Mouse (Mus musculus) activated CD4-positive, CD25-positive, alpha-beta regulatory T cell, adult 9 weeks (primary cell): ENCODE measurements around the gene Eif3d. TPM values are rescaled to one million over a fixed set of nuclear protein-coding genes. Genes with fewer than 3 reads are reported as not detected.

Experiments used
- polyA plus RNA-seq: library from polyadenylated mRNA; unstranded; fragments of 100-300 nt; shearing (Covaris generic); gene quantifications from one replicate; pipeline ENCODE4 v1.2.1, GENCODE M21; 2017

The Eif3d gene
- polyA plus RNA-seq = 221 TPM

GRCm38 (mm10) chr15:77970470-77971292 lies at the start of gene Eif3d:
Gene Eif3d, minus strand, starts transcription at chr15:77970813.

DNA sequence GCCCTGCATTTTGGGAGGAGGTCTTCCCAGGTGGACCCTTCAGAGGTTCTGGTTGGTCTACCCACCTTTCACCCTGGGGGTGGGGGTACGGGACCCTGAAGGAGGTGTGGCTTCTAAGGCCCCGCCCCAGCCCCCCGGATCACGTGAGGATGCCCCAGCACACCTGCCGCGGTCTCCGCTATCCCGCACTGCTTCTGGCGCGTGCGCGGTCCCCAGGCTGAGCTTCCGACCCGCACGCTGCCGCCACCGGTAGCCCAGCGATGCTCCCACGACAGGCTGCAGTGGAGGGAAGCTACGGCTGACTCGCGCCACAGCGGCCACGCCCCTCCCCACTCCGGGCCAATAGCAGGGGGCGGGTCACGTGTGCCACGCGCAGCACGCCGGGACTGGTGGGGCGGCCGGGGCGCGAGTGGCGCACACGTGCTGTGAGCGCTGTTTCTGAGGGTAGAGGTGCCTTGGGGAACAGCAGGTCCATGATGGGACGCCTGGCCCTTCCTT lies 14.2 kb downstream of the Eif3d start, which contains the start of gene Foxred2:
TSS of gene Foxred2 (minus strand) at position 319 of the 498 bp plus-strand sequence.

DNA sequence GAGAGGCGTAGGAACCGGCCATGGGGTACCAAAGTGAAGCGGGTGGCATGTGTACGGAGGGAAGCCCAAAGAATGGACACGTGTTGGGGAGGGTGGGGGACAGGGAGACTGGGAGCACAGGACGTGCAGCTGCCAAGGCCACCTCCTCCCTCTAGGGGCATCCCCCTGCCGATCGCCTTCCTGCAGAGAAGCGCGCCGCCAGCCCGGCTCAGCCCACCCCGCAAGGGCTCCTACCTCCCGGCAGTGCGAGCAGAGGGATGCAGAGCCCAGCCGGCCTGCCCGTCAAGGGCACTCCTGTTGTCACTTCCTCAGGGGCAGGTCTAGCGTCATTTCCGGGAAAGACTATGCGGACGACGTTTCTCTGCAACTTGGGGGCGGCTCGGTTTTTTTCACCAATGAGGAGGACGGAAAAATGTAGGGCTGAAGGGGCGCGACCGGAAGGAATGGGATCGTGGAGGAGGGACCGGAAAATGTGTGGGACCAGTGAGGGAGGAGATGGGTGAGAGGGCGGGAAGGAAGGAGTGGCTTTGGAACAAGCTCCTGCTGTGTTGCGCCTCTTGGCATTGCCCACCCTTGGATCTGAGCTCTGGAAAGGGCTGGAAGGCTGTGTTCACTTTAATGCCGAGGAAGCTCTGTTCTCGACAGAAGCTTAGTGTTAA lies 41.8 kb downstream of the Eif3d start, which contains the start of gene Txn2:
TSS of gene Txn2 (minus strand) at position 334 of the 659 bp plus-strand sequence.

Other genes starting within 250 kb of the Eif3d start
- gene Apol9b, start 241.8 kb downstream of the Eif3d start, polyA plus RNA-seq = 17.0 TPM
- gene Apol8, start 213.8 kb downstream of the Eif3d start, polyA plus RNA-seq = 0.20 TPM
- 477 TPM for gene Myh9, start 128.6 kb downstream of the Eif3d start, polyA plus RNA-seq
- 229 TPM for gene Txn2, start 41.8 kb downstream of the Eif3d start, polyA plus RNA-seq
- gene Foxred2, start 14.1 kb downstream of the Eif3d start, polyA plus RNA-seq = 4.9 TPM
- gene Cacng2, start 149.2 kb upstream of the Eif3d start, polyA plus RNA-seq = not detected
- 67.5 TPM for gene Ift27, start 203.3 kb upstream of the Eif3d start, polyA plus RNA-seq
- gene Pvalb, start 235.6 kb upstream of the Eif3d start, polyA plus RNA-seq = not detected